Mouse (Mus musculus) MEL (cell line): ENCODE results near the gene Iqcf1. TPM values are rescaled to one million over a fixed set of nuclear protein-coding genes. Genes with fewer than 3 reads are reported as not detected.

Source experiments
- DNase-seq: peaks from one replicate; pipeline ENCODE4 v3.0.0; 2011; ENCODE audit warnings: low read depth, low spot score
- H3K27ac ChIP-seq: 2 replicates; pipeline ENCODE4 v1.5.1; 2012; ENCODE audit warnings: low read depth, mild to moderate bottlenecking, control low read depth, low read length, moderate library complexity; ENCODE audit not compliant: control insufficient read depth
- H3K27me3 ChIP-seq, 2 experiments: fragments of 150-350 bp in 1 of 2; sonication (generic) in 1 of 2; 2 replicates each; pipeline ENCODE4 v1.6.1; 2012; ENCODE audit warnings: low read length in 2 of 2, mild to moderate bottlenecking in 2 of 2, improper control_type of control experiment in 1 of 2, moderate library complexity in 1 of 2; ENCODE audit not compliant: insufficient read depth in 2 of 2, control insufficient read depth in 1 of 2
- H3K36me3 ChIP-seq, 2 experiments: 2 replicates each; pipeline ENCODE4 v1.6.1; 2012 to 2014; ENCODE audit warnings: low read length in 2 of 2, improper control_type of control experiment in 1 of 2, inconsistent platforms in 1 of 2, mild to moderate bottlenecking in 1 of 2; ENCODE audit not compliant: insufficient read depth in 2 of 2, control insufficient read depth in 1 of 2
- H3K4me1 ChIP-seq, 2 experiments: fragments of 150-350 bp in 1 of 2; sonication (generic) in 1 of 2; 2 replicates each; pipeline ENCODE4 v1.6.1; 2012; ENCODE audit warnings: low read length in 2 of 2, improper control_type of control experiment in 1 of 2, mild to moderate bottlenecking in 1 of 2; ENCODE audit not compliant: insufficient read depth in 2 of 2, control insufficient read depth in 1 of 2
- H3K4me3 ChIP-seq, 2 experiments: fragments of 150-350 bp in 1 of 2; sonication (generic) in 1 of 2; 2 replicates each; pipeline ENCODE4 v1.5.1; 2012; ENCODE audit warnings: low read depth in 2 of 2, low read length in 2 of 2, mild to moderate bottlenecking in 2 of 2, moderate library complexity in 2 of 2, control low read depth in 1 of 2, improper control_type of control experiment in 1 of 2; ENCODE audit not compliant: control insufficient read depth in 1 of 2, insufficient read depth in 1 of 2
- H3K79me2 ChIP-seq: 2 replicates; pipeline ENCODE4 v1.6.1; 2012; ENCODE audit warnings: mild to moderate bottlenecking, low read length, moderate library complexity; ENCODE audit not compliant: control insufficient read depth, poor library complexity, insufficient read depth
- H3K9ac ChIP-seq: 2 replicates; pipeline ENCODE4 v1.6.1; 2012; ENCODE audit warnings: low read depth, mild to moderate bottlenecking, control low read depth, low read length, moderate library complexity; ENCODE audit not compliant: control insufficient read depth, poor library complexity, severe bottlenecking
- H3K9me3 ChIP-seq: fragments of 150-350 bp; sonication (generic); replicated peaks from 2 replicates; pipeline ENCODE4 v1.6.1; 2012; ENCODE audit warnings: mild to moderate bottlenecking, low read length, improper control_type of control experiment, moderate library complexity; ENCODE audit not compliant: insufficient read depth
- CHD1 ChIP-seq: IDR thresholded peaks from 2 replicates; pipeline ENCODE4 v1.6.1; 2012; ENCODE audit warnings: low read depth, mild to moderate bottlenecking, inconsistent platforms, low read length, improper control_type of control experiment
- CHD2 ChIP-seq: IDR thresholded peaks from 2 replicates; pipeline ENCODE4 v1.6.1; 2011; ENCODE audit warnings: low read length, improper control_type of control experiment
- E2F4 ChIP-seq: IDR thresholded peaks from 2 replicates; pipeline ENCODE4 v1.6.1; 2011; ENCODE audit warnings: low read depth, low read length, improper control_type of control experiment, borderline replicate concordance
- ETS1 ChIP-seq: IDR thresholded peaks from 2 replicates; pipeline ENCODE4 v1.6.1; 2012; ENCODE audit warnings: low read depth, mild to moderate bottlenecking, inconsistent platforms, low read length, improper control_type of control experiment, moderate library complexity
- GABPA ChIP-seq: IDR thresholded peaks from 2 replicates; pipeline ENCODE4 v1.6.1; 2012; ENCODE audit warnings: low read depth, mild to moderate bottlenecking, inconsistent platforms, low read length, improper control_type of control experiment, moderate library complexity
- GATA1 ChIP-seq: IDR thresholded peaks from 2 replicates; pipeline ENCODE4 v1.6.1; 2011; ENCODE audit warnings: low read depth, low read length, improper control_type of control experiment
- HCFC1 ChIP-seq: IDR thresholded peaks from 2 replicates; pipeline ENCODE4 v1.6.1; 2012; ENCODE audit warnings: low read depth, mild to moderate bottlenecking, inconsistent platforms, low read length, improper control_type of control experiment, moderate library complexity
- JUND ChIP-seq: IDR thresholded peaks from 2 replicates; pipeline ENCODE4 v1.6.1; 2011; ENCODE audit warnings: low read depth, mild to moderate bottlenecking, improper control_type of control experiment, low read length
- KAT2A ChIP-seq: conservative IDR thresholded peaks from 2 replicates; pipeline ENCODE4 v1.6.1; 2012; ENCODE audit warnings: low read depth, low read length, improper control_type of control experiment, inconsistent platforms
- MAZ ChIP-seq: IDR thresholded peaks from 2 replicates; pipeline ENCODE4 v1.6.1; 2012; ENCODE audit warnings: low read depth, mild to moderate bottlenecking, inconsistent platforms, low read length, improper control_type of control experiment
- MEF2A ChIP-seq: IDR thresholded peaks from 2 replicates; pipeline ENCODE4 v1.6.1; 2014; ENCODE audit warnings: low read depth, mild to moderate bottlenecking, inconsistent platforms, low read length, improper control_type of control experiment; ENCODE audit not compliant: poor library complexity, insufficient replicate concordance, severe bottlenecking; ENCODE audit errors: extremely low read depth
- MXI1 ChIP-seq: IDR thresholded peaks from 2 replicates; pipeline ENCODE4 v1.6.1; 2011; ENCODE audit warnings: mild to moderate bottlenecking, low read depth, low read length, improper control_type of control experiment
- POLR2A ChIP-seq, 2 experiments: IDR thresholded peaks; 2 replicates each; pipeline ENCODE4 v1.6.1; 2011 to 2012; ENCODE audit warnings: low read length in 2 of 2, mild to moderate bottlenecking in 2 of 2, control low read depth in 1 of 2, improper control_type of control experiment in 1 of 2, low read depth in 1 of 2, moderate library complexity in 1 of 2; ENCODE audit not compliant: control insufficient read depth in 1 of 2, insufficient read depth in 1 of 2, poor library complexity in 1 of 2
- POLR2AphosphoS2 ChIP-seq: IDR thresholded peaks from 2 replicates; pipeline ENCODE4 v1.6.1; 2011; ENCODE audit warnings: low read length, improper control_type of control experiment
- POLR2AphosphoS5 ChIP-seq: IDR thresholded peaks from 2 replicates; pipeline ENCODE4 v1.6.1; 2012; ENCODE audit warnings: low read depth, borderline replicate concordance, mild to moderate bottlenecking, inconsistent platforms, low read length, moderate library complexity, mixed read lengths
- SIN3A ChIP-seq: IDR thresholded peaks from 2 replicates; pipeline ENCODE4 v1.6.1; 2012; ENCODE audit warnings: low read length, improper control_type of control experiment, inconsistent platforms
- TBP ChIP-seq: IDR thresholded peaks from 2 replicates; pipeline ENCODE4 v1.8.0; 2011; ENCODE audit warnings: low read depth, low read length, improper control_type of control experiment
- TCF12 ChIP-seq: IDR thresholded peaks from 2 replicates; pipeline ENCODE4 v1.6.1; 2014; ENCODE audit warnings: low read depth, mild to moderate bottlenecking, inconsistent platforms, low read length, improper control_type of control experiment, moderate library complexity
- ZMIZ1 ChIP-seq: IDR thresholded peaks from 2 replicates; pipeline ENCODE4 v1.6.1; 2012; ENCODE audit warnings: low read depth, mild to moderate bottlenecking, inconsistent platforms, low read length, improper control_type of control experiment, moderate library complexity
- polyA plus RNA-seq, 2 experiments: library from polyadenylated mRNA; stranded (reverse) in 1 of 2; unstranded in 1 of 2; fragments of >175 nt in 1 of 2; fragments of >200 nt in 1 of 2; gene quantifications; 2 replicates each; pipeline versions ENCODE4 v1.2.1 to v1.2.4; 2012; ENCODE audit warnings: low replicate concordance in 2 of 2, low read depth in 1 of 2; ENCODE audit not compliant: insufficient read length in 2 of 2, insufficient read depth in 1 of 2, missing spikeins in 1 of 2
- total RNA-seq: library from RNA; depleted of rRNA; stranded (reverse); fragments of 300-350 nt; gene quantifications from 2 replicates; pipeline ENCODE4 v1.2.3, GENCODE M21; 2012

Iqcf1 gene
- total and polyA plus RNA-seq, 3 experiments, result 0.52 TPM; not detected in 2

DNA sequence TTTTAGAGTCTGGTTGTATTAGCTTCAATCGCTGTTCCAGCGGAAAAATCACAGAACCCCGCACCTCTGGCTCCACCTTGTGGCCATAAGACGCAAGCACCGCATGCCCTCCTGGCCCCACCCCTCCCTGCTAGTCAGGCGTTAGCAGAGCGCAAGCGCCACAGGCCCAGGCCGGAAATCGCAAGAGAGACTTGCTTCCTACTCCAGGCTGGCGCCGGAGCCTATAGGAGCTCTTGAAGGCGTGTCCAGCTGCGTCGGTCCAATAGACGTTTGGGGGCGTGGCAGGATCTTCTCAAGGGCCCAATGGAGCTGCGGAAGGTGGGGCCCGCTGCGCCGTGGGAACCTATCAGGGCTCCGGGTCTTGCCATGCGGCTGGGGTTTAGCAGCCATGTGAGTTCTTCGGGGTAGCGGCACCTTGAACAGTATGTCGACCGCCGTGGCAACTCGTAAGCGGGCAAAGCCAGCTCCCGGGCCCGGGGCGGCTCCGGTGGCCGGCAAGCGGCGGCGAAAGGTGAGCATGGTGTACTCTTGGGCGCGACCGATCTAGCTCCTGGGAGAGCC lies 22.8 kb upstream of the Iqcf1 start, which contains the start of gene Parp3 (continued):
- TF ChIP-seq ZMIZ1, result no peak
- TF ChIP-seq MAZ, result peak; percentile 83; the same call in 1 of the 2 replicates
- TF ChIP-seq KAT2A, result no peak; the same call in 1 of the 2 replicates
- TF ChIP-seq TCF12, result no peak
- no peak for TF ChIP-seq POLR2AphosphoS5
- no peak for TF ChIP-seq GABPA
- TF ChIP-seq MEF2A, result no peak

DNA sequence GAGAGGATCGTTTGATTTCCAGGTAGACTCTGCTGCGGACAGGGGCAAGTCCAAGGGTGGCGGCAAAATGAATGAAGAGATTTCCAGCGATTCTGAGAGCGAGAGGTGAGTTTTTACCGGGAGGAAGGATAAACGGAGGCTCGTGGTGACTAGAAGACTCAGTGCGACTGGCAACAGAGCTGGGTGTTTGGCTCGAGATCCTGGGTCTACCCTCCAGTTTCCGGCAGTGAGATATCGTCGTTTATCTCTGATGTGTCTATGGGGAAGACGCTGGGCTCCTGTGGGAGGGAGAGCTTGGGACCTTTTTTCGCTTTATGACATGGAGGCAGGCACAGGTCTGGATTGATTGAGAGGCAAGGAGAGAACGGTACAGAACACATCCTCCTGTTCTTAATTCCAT lies 22.1 kb upstream of the Iqcf1 start:
- H3K79me2 ChIP-seq, result peaks cover 27% of the 10 kb centered on the region
- peaks cover 0 to 3% of the 10 kb centered on the region in 2 experiments; a peak in 3 of 4 replicates for H3K36me3 ChIP-seq
- H3K4me3 ChIP-seq, result peak overlapping the region; percentile 70 to 78
- no peaks in the 10 kb centered on the region for H3K27me3 ChIP-seq
- peaks cover 0 to 11% of the 10 kb centered on the region in 2 experiments; a peak in 3 of 4 replicates for H3K4me1 ChIP-seq
- H3K9ac ChIP-seq, result peak overlapping the region; percentile 81
- no peaks in the 10 kb centered on the region for H3K9me3 ChIP-seq
- H3K27ac ChIP-seq, result peak overlapping the region; percentile 68
- peak; percentile 70 for DNase-seq
- TF ChIP-seq SIN3A (no peak), POLR2A (IDR thresholded peaks at IDR 0.05; ENCODE audit: control insufficient read depth in 1 of 2, insufficient read depth in 1 of 2, low read depth in 1 of 2, low read length in 2 of 2, poor library complexity in 1 of 2) (peak; percentile 0 to 48; a peak in 1 of 4 replicates), E2F4 (no peak), GATA1 (peak; percentile 65), MAZ (0 out of 2 replicates have a peak, but pooled peaks have one; percentile 46), CHD1 (no peak), JUND (no peak), POLR2AphosphoS2 (0 out of 2 replicates have a peak, but pooled peaks have one; percentile 7), CHD2 (no peak), ETS1 (peak; percentile 31; the same call in 1 of the 2 replicates), TBP (peak; percentile 30; the same call in 1 of the 2 replicates)

DNA sequence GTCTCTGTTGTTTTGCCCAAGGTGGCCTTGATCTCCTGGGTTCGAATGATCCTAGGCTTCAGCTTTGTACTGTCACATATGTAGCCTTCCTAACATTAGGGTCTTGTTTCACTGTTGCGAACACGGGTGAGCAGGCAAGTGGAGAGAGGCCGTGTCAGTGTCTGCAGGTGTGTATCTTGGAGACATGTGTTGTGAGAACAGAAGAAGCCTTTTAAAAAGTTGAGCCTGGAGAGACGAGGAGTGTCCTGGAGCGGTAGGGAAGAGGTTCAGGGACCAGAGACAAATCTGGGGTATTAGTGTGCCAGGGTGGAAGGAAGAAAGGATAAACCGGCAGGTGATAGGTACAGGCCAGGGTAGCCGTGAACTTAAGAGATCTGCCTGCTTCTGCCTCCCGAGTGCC lies 21.7 kb upstream of the Iqcf1 start:
- H3K27me3 ChIP-seq, result no peaks in the 10 kb centered on the region
- H3K9ac ChIP-seq, result peak overlapping the region; percentile 81
- peaks cover 0 to 11% of the 10 kb centered on the region in 2 experiments; a peak in 3 of 4 replicates for H3K4me1 ChIP-seq
- TF ChIP-seq HCFC1 (no peak), MXI1 (no peak), MAZ (0 out of 2 replicates have a peak, but pooled peaks have one; percentile 8)
- no peak for DNase-seq
- H3K9me3 ChIP-seq, result no peaks in the 10 kb centered on the region
- H3K79me2 ChIP-seq, result peaks cover 27% of the 10 kb centered on the region
- peak overlapping the region; percentile 70 to 78 for H3K4me3 ChIP-seq
- peaks cover 0 to 3% of the 10 kb centered on the region in 2 experiments; a peak in 3 of 4 replicates for H3K36me3 ChIP-seq
- peak overlapping the region; percentile 68; the same call in 1 of the 2 replicates for H3K27ac ChIP-seq
